Mouse (Mus musculus) right cerebral cortex, postnatal 10 days (tissue): ENCODE data around the gene Prph2.

Experiments used
- DNase-seq, 2 experiments: peaks; one replicate each; pipeline ENCODE4 v3.0.0; 2021; ENCODE audit warnings: low spot score in 2 of 2

Prph2 gene

DNA sequence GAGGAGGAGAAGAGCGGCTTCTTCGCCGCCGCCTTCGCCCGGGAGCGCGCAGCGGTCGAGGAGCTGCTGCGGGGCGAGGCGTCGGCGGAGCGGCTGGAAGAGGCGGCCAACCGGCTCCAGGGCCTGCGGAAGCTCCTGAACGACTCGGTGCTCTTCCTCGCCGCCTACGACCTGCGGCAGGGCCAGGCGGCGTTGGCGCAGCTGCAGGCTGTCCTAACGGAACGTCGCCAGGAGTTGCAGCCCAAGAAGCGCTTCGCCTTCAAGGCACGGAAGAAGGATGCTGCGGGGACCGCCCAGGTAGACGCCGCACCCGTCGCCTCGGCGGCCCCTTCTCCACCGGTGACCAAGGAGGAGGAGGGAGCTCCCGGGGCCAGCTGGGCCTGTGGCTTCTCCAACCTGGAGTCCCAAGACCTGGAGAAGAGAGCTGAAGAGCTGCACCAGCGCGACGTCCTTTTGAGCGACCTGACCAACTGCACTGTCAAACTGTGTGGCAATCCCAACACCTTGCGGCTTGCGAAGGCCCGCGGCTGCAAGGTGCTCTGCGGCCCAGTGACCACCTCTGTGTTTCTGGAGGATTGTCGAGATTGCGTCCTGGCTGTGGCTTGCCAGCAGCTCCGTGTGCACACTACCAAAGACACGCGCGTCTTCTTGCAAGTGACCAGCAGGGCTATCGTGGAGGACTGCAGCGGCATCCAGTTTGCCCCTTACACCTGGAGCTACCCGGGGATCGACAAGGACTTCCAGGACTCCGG, 19.2 kb upstream of the Prph2 start:
- peak; percentile 61 for DNase-seq

DNA sequence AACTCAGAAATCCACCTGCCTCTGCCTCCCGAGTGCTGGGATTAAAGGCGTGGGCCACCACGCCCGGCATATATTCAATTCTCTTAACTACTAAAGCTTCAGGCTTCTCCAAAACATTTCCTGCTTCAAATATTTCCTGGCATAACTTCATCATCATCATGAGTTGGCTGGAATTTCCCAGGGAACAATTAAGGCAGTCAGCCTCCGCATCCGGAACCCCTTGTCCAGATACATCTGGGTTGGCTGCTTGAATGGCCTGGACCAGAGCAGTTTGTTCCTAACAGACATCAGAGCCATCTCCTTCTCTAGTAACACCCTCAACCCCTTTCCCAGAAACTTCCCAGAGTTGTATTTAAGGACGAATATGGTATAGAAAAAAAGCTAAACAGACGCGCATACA, 14.8 kb upstream of the Prph2 start:
- DNase-seq = no peak

- DNase-seq = no peak
These were observed 12.9 kb upstream of the Prph2 start for GRCm38 (mm10) chr17:46897221-46897950.

- no peak for DNase-seq
These were observed 9.3 kb upstream of the Prph2 start for GRCm38 (mm10) chr17:46900941-46901340.

DNA sequence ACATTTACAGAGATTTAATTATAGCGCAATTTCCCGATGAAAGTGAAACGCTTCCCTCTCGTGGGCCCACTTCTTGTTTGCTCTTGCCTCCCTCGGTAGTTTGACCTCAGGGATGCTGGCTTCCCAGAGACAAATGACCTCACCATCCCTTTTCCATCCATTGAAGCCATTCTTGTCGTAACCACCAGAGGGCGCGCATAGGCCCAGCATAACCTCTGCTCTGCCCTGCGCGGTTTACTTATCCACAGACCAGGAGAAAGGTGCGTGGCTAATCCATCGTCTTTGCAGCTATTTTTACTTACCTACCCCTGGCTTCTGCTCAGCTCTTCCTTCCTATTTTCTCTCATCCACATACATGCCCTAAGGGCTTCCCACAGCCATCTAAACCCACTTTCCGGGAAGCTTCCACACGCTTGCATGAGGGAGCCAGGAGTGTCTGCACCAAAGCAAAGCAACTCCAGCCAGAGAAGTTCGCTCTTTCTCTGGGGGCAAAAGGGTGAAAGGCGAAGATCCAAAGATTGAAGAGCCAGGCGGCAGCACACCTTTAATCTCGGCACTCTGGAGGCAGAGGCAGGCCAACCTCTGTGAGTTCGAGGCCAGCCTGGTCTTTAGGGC, 6.3 kb upstream of the Prph2 start:
- peak; percentile 74 to 81 for DNase-seq

GRCm38 (mm10) chr17:46912331-46912730, 2.1 kb downstream of the Prph2 start:
- no peak for DNase-seq

- DNase-seq = no peak
These were observed 4.9 kb downstream of the Prph2 start for GRCm38 (mm10) chr17:46915129-46915528.

GRCm38 (mm10) chr17:46918951-46919350, 8.7 kb downstream of the Prph2 start:
- no peak for DNase-seq

DNA sequence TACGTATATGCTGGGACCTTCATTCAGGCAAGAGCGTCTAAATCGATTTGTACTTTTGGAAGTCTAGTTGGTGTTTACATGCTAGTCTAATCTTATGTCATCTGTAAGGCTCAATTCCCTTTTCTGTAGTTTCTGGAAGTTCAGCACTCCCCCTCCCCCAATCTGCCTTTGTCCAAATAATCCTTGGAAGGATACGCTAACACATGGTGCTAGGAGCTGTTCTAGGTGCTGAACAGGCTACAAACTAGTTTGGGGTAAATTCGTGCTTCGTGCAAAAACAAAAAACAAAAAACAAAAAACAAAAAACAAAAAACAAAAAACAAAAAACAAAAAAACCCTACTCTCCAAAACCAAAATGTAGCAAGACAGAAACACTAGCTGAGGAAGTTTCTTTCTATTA, 10.6 kb downstream of the Prph2 start:
- no peak for DNase-seq

GRCm38 (mm10) chr17:46926192-46926591, 15.9 kb downstream of the Prph2 start:
- DNase-seq = no peak

DNA sequence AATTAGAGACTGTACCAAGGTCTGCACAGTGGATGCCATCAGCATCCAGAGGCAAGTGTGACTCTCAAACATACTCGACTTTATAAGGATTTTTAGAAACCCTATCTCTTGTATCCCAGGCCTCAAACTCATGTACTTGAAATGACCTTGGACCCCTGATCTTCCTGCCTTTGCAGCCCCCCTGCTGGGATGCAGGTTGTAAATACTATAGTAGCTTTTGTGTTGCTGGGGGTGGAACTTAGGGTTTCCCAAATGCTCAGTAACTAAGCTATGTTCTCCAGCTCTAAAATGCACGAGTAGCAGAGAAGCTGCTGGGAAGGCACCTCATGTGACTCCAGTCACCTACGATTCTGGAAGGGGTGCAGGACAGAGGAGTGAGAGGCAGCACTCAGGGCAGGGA, 16.7 kb downstream of the Prph2 start:
- no peak for DNase-seq

DNA sequence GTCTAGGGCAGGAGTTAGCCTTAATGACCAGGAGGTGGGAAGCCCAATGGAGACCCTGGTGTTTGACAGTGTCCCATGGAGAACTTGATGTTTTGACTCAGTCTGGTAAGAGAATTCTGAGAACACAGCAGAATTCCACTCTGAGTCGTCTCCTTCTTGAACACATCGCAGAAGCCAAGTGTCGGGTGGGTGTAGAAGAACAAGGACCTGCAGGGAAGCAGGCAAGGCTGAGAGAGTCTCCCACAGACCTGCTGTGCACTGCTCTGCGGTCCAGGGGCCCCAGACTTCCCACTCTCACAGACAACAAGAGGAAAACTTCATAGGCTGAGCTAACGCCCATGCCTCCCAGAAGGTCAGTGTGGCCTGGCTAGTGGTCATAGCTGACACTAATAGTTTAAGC, 17.5 kb downstream of the Prph2 start:
- no peak for DNase-seq

GRCm38 (mm10) chr17:46929277-46929676, 19.0 kb downstream of the Prph2 start:
- no peak for DNase-seq

DNA sequence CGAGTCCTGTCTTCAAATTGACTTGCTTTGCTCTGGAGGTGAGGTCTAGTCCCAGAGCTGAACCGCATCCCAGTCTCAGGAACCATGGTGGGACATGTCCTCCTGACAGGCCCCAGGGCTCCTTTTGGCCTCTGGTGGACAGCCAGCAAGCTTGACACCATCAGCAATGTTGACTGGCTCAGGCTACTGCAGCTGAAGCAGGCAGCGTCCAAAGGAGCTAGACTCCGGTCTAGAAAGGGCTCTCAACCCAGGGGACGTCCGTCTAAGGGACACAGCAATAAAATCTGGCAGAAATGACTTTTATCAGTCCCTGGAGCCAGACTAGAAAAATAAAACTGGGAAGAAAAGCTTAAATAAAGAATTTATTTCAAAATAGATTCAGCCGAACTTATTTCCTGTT, 19.6 kb downstream of the Prph2 start:
- no peak for DNase-seq

GRCm38 (mm10) chr17:46932961-46933360, 22.7 kb downstream of the Prph2 start:
- DNase-seq = no peak

GRCm38 (mm10) chr17:46933557-46934348, 23.5 kb downstream of the Prph2 start:
- DNase-seq = peak; percentile 58 to 72

GRCm38 (mm10) chr17:46940461-46940860, 30.2 kb downstream of the Prph2 start:
- no peak for DNase-seq

- DNase-seq = no peak
These were observed 32.2 kb downstream of the Prph2 start for GRCm38 (mm10) chr17:46942421-46942820.

GRCm38 (mm10) chr17:46946276-46946675, 36.0 kb downstream of the Prph2 start:
- DNase-seq = no peak

DNA sequence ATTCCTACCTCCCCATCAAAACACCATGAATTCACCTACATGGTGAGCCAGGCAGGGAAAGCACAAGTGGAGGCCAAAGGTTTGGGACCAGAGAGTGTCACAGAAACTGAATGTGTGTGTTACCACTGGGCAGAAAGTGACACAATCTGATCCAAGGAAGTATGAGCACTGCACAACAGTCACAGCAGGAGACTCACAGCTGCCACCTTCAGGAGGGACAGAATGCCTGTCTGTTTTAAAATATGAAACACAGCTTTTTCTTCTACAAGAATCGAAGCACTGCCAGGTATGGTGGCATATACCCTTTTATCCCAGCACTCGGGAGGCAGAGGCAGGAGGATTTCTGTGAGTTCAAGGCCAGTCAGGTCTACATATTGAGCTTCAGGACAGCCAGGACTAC, 47.8 kb downstream of the Prph2 start:
- DNase-seq = no peak

DNA sequence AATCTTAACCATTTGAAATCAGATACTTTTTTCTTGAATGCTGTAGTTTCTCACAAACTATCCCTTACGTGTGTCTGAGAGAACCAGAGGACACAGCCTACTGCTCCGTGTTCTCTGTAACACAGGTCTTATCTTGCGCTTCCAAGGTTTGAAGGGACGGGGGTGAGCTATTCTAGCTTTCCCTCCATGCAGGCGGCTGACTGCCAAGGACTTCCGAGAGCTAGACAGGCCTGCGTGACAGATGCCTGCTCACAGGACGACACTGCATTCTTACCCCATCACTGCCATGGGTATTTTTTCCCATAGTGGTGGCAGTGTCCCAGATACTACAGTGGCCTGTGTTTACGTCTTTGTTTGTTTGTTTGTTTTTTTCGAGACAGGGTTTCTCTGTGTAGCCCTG, 50.0 kb downstream of the Prph2 start:
- no peak for DNase-seq

DNA sequence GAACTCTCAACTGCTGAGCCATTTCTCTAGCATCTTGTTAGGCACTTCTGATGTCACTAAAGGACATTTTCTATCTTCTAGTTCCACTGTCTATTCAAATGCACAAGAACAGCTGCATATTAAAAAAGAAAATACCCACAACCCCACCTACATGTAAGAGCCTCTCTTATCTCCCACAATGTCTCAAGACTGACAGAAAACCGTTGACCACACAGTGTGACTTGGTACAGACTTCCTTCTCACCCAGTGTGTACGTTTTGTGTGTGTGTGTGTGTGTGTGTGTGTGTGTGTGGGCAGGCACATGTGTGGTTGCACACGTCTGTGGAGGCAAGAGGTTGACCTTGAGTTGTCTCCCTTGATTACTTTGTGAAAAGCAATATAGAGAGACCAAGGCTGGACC, 51.9 kb downstream of the Prph2 start:
- DNase-seq = no peak
